Comparison of ENCODE assay signal across 8 mouse cellular contexts in the genomic region with DNA sequence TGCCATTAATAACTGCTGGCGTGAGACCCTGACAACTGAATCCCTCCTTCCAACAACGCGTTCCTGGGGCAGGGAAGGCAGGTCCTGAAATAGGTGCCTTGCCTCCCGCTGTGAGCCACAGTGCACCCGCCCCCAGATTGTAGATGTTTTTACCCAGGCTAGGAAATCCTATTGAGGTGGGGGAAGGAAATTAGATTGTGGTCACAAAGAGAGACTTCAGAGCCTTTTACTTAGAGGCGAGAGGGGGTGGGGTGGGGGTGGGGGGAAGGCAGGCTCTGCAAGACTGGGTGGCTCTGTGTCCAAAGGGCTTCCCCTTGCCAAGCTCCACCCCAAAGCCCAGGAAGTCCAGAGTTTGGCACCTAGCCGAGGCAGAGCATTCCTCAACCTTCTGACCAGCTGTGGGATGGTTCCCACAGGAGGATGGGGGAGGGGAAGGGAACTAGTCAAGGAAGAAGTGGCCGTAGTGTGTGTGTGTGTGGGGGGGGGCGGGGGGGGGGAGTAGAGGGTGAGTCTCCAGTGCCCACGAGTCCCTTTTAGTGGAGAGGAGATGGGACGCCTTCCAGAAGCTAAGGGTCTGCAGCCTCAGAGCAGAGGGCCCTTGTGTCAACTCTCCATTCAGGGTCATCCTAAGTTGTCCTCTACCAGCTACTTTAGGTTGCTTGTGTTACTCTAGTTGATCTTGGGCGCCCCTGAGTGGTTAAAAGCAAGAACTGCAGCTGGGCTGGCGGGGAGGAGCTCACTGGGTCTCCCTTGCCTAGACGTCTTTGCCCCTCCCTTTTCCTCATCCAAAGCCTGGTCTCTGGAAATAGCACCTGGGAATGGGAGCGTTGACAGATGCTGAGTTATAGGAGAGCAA. TPM values are rescaled to one million over a fixed set of nuclear protein-coding genes. Genes with fewer than 3 reads are reported as not detected.
DNase-seq lines count a peak whose midpoint lies in the region; ATAC-seq and TF ChIP-seq lines count a peak whose summit lies in the region.

No protein-coding gene starts in this region.

- no peaks in the 10 kb centered on the region for H3K9me3 ChIP-seq in heart, embryonic 13.5 days
- no peaks in the 10 kb centered on the region for H3K9me3 ChIP-seq in liver, embryonic 11.5 days (ENCODE audit: control insufficient read depth, low read length)
- no peaks in the 10 kb centered on the region for H3K9me3 ChIP-seq in stomach, embryonic 14.5 days (ENCODE audit: control insufficient read depth, low read depth, low read length)

- H3K9ac ChIP-seq in heart, embryonic 13.5 days: peak overlapping the region; percentile 74
- H3K9ac ChIP-seq in liver, embryonic 11.5 days (ENCODE audit: low read depth, low read length): peak overlapping the region; percentile 26
- H3K9ac ChIP-seq in stomach, embryonic 14.5 days (replicated peaks; ENCODE audit: low read depth, low read length): no peak overlapping the region

- peak overlapping the region; percentile 98 for H3K27ac ChIP-seq in heart, embryonic 13.5 days (replicated peaks)
- H3K27ac ChIP-seq in liver, embryonic 11.5 days (ENCODE audit: low read depth, low read length): peak overlapping the region; percentile 59
- peak overlapping the region; percentile 90 for H3K27ac ChIP-seq in stomach, embryonic 14.5 days (ENCODE audit: low read length)

- H3K27me3 ChIP-seq in heart, embryonic 13.5 days (replicated peaks): no peaks in the 10 kb centered on the region
- no peaks in the 10 kb centered on the region for H3K27me3 ChIP-seq in liver, embryonic 11.5 days (replicated peaks; ENCODE audit: control insufficient read depth, insufficient read depth, low read length)
- no peaks in the 10 kb centered on the region for H3K27me3 ChIP-seq in myocyte (ENCODE audit: control insufficient read depth, insufficient read depth, insufficient read length)
- H3K27me3 ChIP-seq in stomach, embryonic 14.5 days (ENCODE audit: control insufficient read depth, insufficient read depth, low read length): no peaks in the 10 kb centered on the region

- no peaks in the 10 kb centered on the region for H3K36me3 ChIP-seq in heart, embryonic 13.5 days
- no peaks in the 10 kb centered on the region for H3K36me3 ChIP-seq in liver, embryonic 11.5 days (ENCODE audit: control insufficient read depth, insufficient read depth, low read length)
- no peaks in the 10 kb centered on the region for H3K36me3 ChIP-seq in myocyte (ENCODE audit: control insufficient read depth, insufficient read depth)
- no peaks in the 10 kb centered on the region for H3K36me3 ChIP-seq in stomach, embryonic 14.5 days (ENCODE audit: control insufficient read depth, insufficient read depth, low read length)

- peak; percentile 78 for DNase-seq in brain, embryonic 18.5 days (ENCODE audit: low read depth, low spot score)
- peak; percentile 98 for DNase-seq in kidney, postnatal 10 days
- DNase-seq in liver, embryonic 11.5 days (ENCODE audit: low spot score): peak; percentile 85

- ATAC-seq in CD4-positive, CD25-positive, alpha-beta regulatory T cell, adult 4 months: peak; percentile 55
- peak; percentile 69 for ATAC-seq in erythroid progenitor cell, adult 5-6 weeks (replicated peaks; ENCODE audit: low FRiP score, poor library complexity, severe bottlenecking)
- ATAC-seq in heart, embryonic 13.5 days (ENCODE audit: extremely low read depth, insufficient number of reproducible peaks, low FRiP score, low TSS enrichment): peak; percentile 40
- peak; percentile 32 for ATAC-seq in liver, embryonic 11.5 days (replicated peaks; ENCODE audit: low FRiP score)
- ATAC-seq in stomach, embryonic 14.5 days (ENCODE audit: insufficient number of reproducible peaks, insufficient read depth, low FRiP score, low read depth): peak; percentile 56

- WGBS in heart, embryonic 13.5 days: 2% methylated on average over 14 of the region's 15 CpGs
- WGBS in liver, embryonic 11.5 days: 3% methylated on average over 14 of the region's 15 CpGs
- 1% methylated on average over 15 of the region's 15 CpGs for WGBS in stomach, embryonic 14.5 days

- H3K4me2 ChIP-seq in heart, embryonic 13.5 days: peak overlapping the region; percentile 67
- peak overlapping the region; percentile 53 for H3K4me2 ChIP-seq in liver, embryonic 11.5 days
- peak overlapping the region; percentile 99 for H3K4me2 ChIP-seq in myocyte (ENCODE audit: low read depth)
- H3K4me2 ChIP-seq in stomach, embryonic 14.5 days (replicated peaks; ENCODE audit: low read depth, low read length): peak overlapping the region; percentile 30

- no peak overlapping the region for H3ac ChIP-seq in myocyte (ENCODE audit: control insufficient read depth, insufficient read length)

- H3K4me1 ChIP-seq in heart, embryonic 13.5 days: peaks cover 75% of the 10 kb centered on the region
- peaks cover 63% of the 10 kb centered on the region for H3K4me1 ChIP-seq in liver, embryonic 11.5 days (replicated peaks; ENCODE audit: control insufficient read depth, insufficient read depth, low read length)
- peaks cover 56% of the 10 kb centered on the region for H3K4me1 ChIP-seq in stomach, embryonic 14.5 days (ENCODE audit: control insufficient read depth, insufficient read depth, low read length)

- peak overlapping the region; percentile 27 for H3K4me3 ChIP-seq in heart, embryonic 13.5 days
- 0 out of 2 replicates have a peak overlapping the region, but pooled peaks have one; percentile 3 for H3K4me3 ChIP-seq in liver, embryonic 11.5 days (ENCODE audit: low read depth, low read length)
- peak overlapping the region; percentile 6 for H3K4me3 ChIP-seq in myocyte
- peak overlapping the region; percentile 5; the same call in 1 of the 2 replicates for H3K4me3 ChIP-seq in stomach, embryonic 14.5 days (ENCODE audit: low read depth, low read length)

- no peaks in the 10 kb centered on the region for H3K79me2 ChIP-seq in myocyte (ENCODE audit: control insufficient read depth, insufficient read depth)

- TF ChIP-seq POLR2A in myocyte (IDR thresholded peaks at IDR 0.05; ENCODE audit: insufficient read length, low read depth): peak; percentile 29

TF ChIP-seq in myocyte, 11 proteins besides CTCF, POLR2A, EP300 and RAD21 (continues in another document):
- TF ChIP-seq MYOG (IDR thresholded peaks at IDR 0.05; ENCODE audit: control insufficient read depth in 1 of 3, insufficient read depth in 1 of 3, insufficient read length in 2 of 3, low read depth in 2 of 3): peak in 1 of 3 experiments; percentile 77

RNA-seq across cellular contexts. Expression of a gene that starts 8.7 kb away (rescaled TPM):
- polyA plus RNA-seq in CD4-positive, CD25-positive, alpha-beta regulatory T cell, adult 4 months (2017; shearing (Covaris generic)): 10 to 100 TPM; 22.3 to 24.8 TPM
- 43.6 and 44.7 TPM in 2 replicates for total RNA-seq in erythroid progenitor cell, adult 5-6 weeks (2015; ENCODE audit: low replicate concordance)
- 29.5 and 35.5 TPM in 2 replicates for total RNA-seq in erythroid progenitor cell, adult 5-6 weeks (2017; ENCODE audit: low replicate concordance)
- polyA plus RNA-seq in heart, embryonic 13.5 days (2015; fragmentation: Nextera tagmentation; extraction: Ambion mirVana): 14.6 and 15.7 TPM in 2 replicates
- polyA plus RNA-seq in liver, embryonic 11.5 days (2014; fragmentation: Nextera tagmentation; extraction: Ambion mirVana): 14.8 and 17.7 TPM in 2 replicates
- 35.6 TPM for polyA plus RNA-seq in myocyte (2012; fragmentation: generic; extraction: Trizol)
- polyA plus RNA-seq in stomach, embryonic 14.5 days (2014; fragmentation: Nextera tagmentation; extraction: Ambion mirVana): 21.6 and 22.3 TPM in 2 replicates

RNA-seq across cellular contexts. Expression of a gene that starts 11.5 kb away (rescaled TPM):
- polyA plus RNA-seq in CD4-positive, CD25-positive, alpha-beta regulatory T cell, adult 4 months (2017; shearing (Covaris generic)): 10 to 100 TPM in 1 of 2 experiments, 1 to 10 TPM in 1; 4.9 to 12.3 TPM
- not detected in 2 replicates for total RNA-seq in erythroid progenitor cell, adult 5-6 weeks (2015; ENCODE audit: low replicate concordance)
- not detected in 2 replicates for total RNA-seq in erythroid progenitor cell, adult 5-6 weeks (2017; ENCODE audit: low replicate concordance)
- polyA plus RNA-seq in heart, embryonic 13.5 days (2015; fragmentation: Nextera tagmentation; extraction: Ambion mirVana): 5.9 and 6.4 TPM in 2 replicates
- polyA plus RNA-seq in liver, embryonic 11.5 days (2014; fragmentation: Nextera tagmentation; extraction: Ambion mirVana): 2.1 and 2.7 TPM in 2 replicates
- polyA plus RNA-seq in myocyte (2012; fragmentation: generic; extraction: Trizol): 49.1 TPM
- 1.7 and 2.3 TPM in 2 replicates for polyA plus RNA-seq in stomach, embryonic 14.5 days (2014; fragmentation: Nextera tagmentation; extraction: Ambion mirVana)

RNA-seq across cellular contexts. Expression of a gene that starts 18.1 kb away (rescaled TPM):
- 10 to 100 TPM; 13.6 to 14.5 TPM for polyA plus RNA-seq in CD4-positive, CD25-positive, alpha-beta regulatory T cell, adult 4 months (2017; shearing (Covaris generic))
- total RNA-seq in erythroid progenitor cell, adult 5-6 weeks (2015; ENCODE audit: low replicate concordance): 41.8 and 60.4 TPM in 2 replicates
- total RNA-seq in erythroid progenitor cell, adult 5-6 weeks (2017; ENCODE audit: low replicate concordance): 59.2 and 92.7 TPM in 2 replicates
- polyA plus RNA-seq in heart, embryonic 13.5 days (2015; fragmentation: Nextera tagmentation; extraction: Ambion mirVana): 22.3 and 23.1 TPM in 2 replicates
- polyA plus RNA-seq in liver, embryonic 11.5 days (2014; fragmentation: Nextera tagmentation; extraction: Ambion mirVana): 34.8 and 35.6 TPM in 2 replicates
- polyA plus RNA-seq in myocyte (2012; fragmentation: generic; extraction: Trizol): 22.1 TPM
- polyA plus RNA-seq in stomach, embryonic 14.5 days (2014; fragmentation: Nextera tagmentation; extraction: Ambion mirVana): 33.7 and 35.1 TPM in 2 replicates

RNA-seq across cellular contexts. Expression of a gene that starts 46.1 kb away (rescaled TPM):
- 1 to 10 TPM; 4.8 to 5.7 TPM for polyA plus RNA-seq in CD4-positive, CD25-positive, alpha-beta regulatory T cell, adult 4 months (2017; shearing (Covaris generic))
- total RNA-seq in erythroid progenitor cell, adult 5-6 weeks (2015; ENCODE audit: low replicate concordance): 8.6 and 13.8 TPM in 2 replicates
- total RNA-seq in erythroid progenitor cell, adult 5-6 weeks (2017; ENCODE audit: low replicate concordance): 3.3 and 8.0 TPM in 2 replicates
- 30.0 and 32.0 TPM in 2 replicates for polyA plus RNA-seq in heart, embryonic 13.5 days (2015; fragmentation: Nextera tagmentation; extraction: Ambion mirVana)
- polyA plus RNA-seq in liver, embryonic 11.5 days (2014; fragmentation: Nextera tagmentation; extraction: Ambion mirVana): 26.6 and 31.6 TPM in 2 replicates
- 68.9 TPM for polyA plus RNA-seq in myocyte (2012; fragmentation: generic; extraction: Trizol)
- polyA plus RNA-seq in stomach, embryonic 14.5 days (2014; fragmentation: Nextera tagmentation; extraction: Ambion mirVana): 61.4 and 62.9 TPM in 2 replicates

RNA-seq across cellular contexts. Expression of a gene that starts 50.0 kb away (rescaled TPM):
- under 1 TPM in 1 of 2 experiments, not detected in 1; 0.48 TPM for polyA plus RNA-seq in CD4-positive, CD25-positive, alpha-beta regulatory T cell, adult 4 months (2017; shearing (Covaris generic))
- total RNA-seq in erythroid progenitor cell, adult 5-6 weeks (2015; ENCODE audit: low replicate concordance): 6.7 TPM in 1 of 2 replicates, not detected in the other
- total RNA-seq in erythroid progenitor cell, adult 5-6 weeks (2017; ENCODE audit: low replicate concordance): 1.5 TPM in 1 of 2 replicates, not detected in the other
- 0.64 and 0.98 TPM in 2 replicates for polyA plus RNA-seq in heart, embryonic 13.5 days (2015; fragmentation: Nextera tagmentation; extraction: Ambion mirVana)
- polyA plus RNA-seq in liver, embryonic 11.5 days (2014; fragmentation: Nextera tagmentation; extraction: Ambion mirVana): 0.39 and 0.55 TPM in 2 replicates
- 3.5 TPM for polyA plus RNA-seq in myocyte (2012; fragmentation: generic; extraction: Trizol)
- polyA plus RNA-seq in stomach, embryonic 14.5 days (2014; fragmentation: Nextera tagmentation; extraction: Ambion mirVana): 5.6 and 7.7 TPM in 2 replicates

Comparison
In these comparisons a context has a peak if more than half of its experiments do, and no peak if none do; other contexts are left out.
1. Peak in every context shown above with its lines: DNase-seq, ATAC-seq, H3K4me3 ChIP-seq and H3K27ac ChIP-seq.
2. H3K4me2 ChIP-seq: peak in every context shown above with its lines; median percentile 99 in myocyte; 67 in heart, embryonic 13.5 days; 53 in liver, embryonic 11.5 days; 30 in stomach, embryonic 14.5 days.